Mouse (Mus musculus): ENCODE measurements around the gene Il10rb. TPM values are rescaled to one million over a fixed set of nuclear protein-coding genes. Genes with fewer than 3 reads are reported as not detected.

The Il10rb gene
- polyA plus RNA-seq (2015; fragmentation: Nextera tagmentation; extraction: Ambion mirVana) = 12.2 and 16.4 TPM in 2 replicates

DNA sequence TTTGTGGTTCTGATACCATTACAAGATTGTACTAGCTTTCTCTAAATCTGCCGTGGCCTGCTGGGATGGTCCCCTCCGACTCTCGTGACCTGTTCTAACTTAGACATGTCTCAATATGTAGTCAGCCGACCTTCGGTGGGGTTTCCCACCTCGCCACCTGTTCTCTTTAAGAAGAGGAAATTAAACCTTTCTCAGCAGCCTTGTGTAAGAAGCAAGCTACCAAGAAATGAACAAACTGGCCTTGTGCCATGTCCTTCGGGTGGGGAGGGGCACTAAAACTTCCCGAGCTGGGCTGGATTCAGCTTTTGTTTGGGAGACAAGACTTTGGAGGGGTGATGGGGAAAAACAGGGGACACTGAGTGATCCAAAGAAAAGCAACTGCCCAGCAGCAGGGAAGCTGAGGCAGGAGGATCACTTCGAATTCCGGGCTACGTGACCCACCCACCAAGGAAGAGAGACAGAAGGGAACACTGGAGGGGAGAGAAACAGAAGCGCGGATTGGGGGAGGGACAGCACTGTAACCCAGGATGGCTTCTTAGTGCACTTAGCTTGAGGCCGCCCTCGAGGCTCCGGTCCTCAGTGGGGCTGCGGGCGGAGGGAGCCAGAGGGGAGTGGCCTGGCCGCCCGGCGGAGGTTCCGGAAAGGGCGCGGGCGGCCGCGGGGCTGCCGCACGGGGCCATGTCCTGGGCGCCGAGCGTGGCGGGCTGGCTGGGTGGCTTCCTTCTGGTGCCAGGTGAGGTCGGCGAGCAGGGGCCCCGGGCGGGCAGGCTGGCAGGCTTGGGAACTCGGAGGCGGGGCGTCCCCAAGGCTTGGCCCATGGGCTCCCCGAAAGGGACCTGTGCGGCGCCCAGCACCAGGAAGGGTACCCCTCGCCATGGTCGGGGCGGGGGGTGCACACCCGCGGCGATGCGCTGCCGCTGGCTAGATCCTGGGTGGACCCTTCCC, at the start of gene Il10rb:
Gene Il10rb (plus strand): TSS at position 525 of the 945 bp plus-strand sequence.
- peak within 1 kb of the TSS; percentile 99 for H3K4me2 ChIP-seq
- WGBS = 5% methylated on average over 51 of the region's 51 CpGs
- H3K9ac ChIP-seq = peak within 1 kb of the TSS; percentile 70
- H3K36me3 ChIP-seq = peaks cover 7% of the 10 kb centered on the region; the same call in 1 of the 2 replicates
- H3K9me3 ChIP-seq = no peaks in the 10 kb centered on the region
- peak within 1 kb of the TSS; percentile 58 for H3K27ac ChIP-seq (replicated peaks)
- peak; percentile 75 for ATAC-seq (ENCODE audit: low FRiP score, low read depth)
- peak within 1 kb of the TSS; percentile 63 for H3K4me3 ChIP-seq
- peaks cover 15% of the 10 kb centered on the region for H3K4me1 ChIP-seq (replicated peaks)
- H3K27me3 ChIP-seq = no peaks in the 10 kb centered on the region

DNA sequence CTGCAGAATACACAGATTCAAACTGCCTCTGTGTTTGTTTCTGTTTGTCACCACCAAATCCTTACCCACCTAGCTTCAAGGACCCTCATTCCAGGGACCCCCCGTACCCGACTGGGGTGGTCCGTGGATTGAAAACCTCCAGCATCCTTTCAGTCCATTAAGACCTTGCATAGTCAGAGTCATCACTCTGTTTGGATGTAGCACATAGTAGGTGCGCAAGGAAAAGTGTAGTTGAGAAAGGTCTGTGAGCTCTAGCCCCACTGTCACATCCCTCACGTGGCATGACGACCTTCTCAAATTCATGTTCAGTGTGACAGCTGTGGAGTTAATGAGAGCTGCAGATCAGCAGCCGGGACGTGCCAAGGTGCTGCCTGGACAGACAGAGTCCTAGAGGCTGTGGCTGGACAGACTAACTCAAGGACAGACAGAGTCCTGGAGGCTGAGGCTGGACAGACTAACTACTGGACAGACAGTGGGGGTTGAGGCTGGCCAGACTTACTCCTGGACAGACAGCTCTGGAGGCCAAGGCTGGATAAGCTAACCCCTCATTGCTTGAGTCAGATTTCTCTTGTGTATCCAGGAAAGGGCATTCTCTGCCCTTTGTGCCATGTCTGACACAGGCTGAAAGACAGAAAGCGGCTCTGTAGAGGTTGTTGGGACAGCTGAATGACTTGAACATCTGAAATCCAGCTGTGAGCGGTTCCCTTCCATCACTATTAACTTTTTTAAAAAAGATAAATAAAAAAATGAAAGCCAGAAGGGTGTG, 49.0 kb upstream of the Il10rb start:
- no peaks in the 10 kb centered on the region for H3K36me3 ChIP-seq
- H3K4me3 ChIP-seq = no peak overlapping the region
- H3K9me3 ChIP-seq = no peaks in the 10 kb centered on the region
- 78% methylated on average over 10 of the region's 10 CpGs for WGBS
- H3K4me1 ChIP-seq (replicated peaks) = 0 out of 2 replicates have a peak, but pooled peaks cover under 1% of the 10 kb centered on the region
- peaks cover 31% of the 10 kb centered on the region for H3K27me3 ChIP-seq
- H3K4me2 ChIP-seq = no peak overlapping the region
- H3K27ac ChIP-seq (replicated peaks) = no peak overlapping the region
- no peak for ATAC-seq (ENCODE audit: low FRiP score, low read depth)
- no peak overlapping the region for H3K9ac ChIP-seq

DNA sequence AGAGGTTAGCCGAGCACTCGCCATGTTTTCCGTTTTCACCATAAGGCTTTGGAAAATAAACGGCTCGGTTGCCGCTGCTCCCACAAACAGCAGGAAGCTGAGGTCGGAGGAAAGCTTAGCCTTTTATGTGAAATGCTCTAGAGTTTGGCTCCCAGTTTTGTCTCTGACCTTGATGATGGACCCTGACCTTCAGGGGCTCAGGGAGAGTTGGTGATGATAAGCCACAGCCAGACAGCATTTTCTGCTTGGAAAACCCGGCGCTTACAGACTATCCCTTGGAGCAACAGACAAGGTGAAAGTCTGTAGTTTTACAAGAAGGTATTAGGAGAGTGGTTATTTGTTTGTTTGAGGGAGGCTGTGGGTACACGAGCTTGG, 48.5 kb upstream of the Il10rb start:
- no peak overlapping the region for H3K27ac ChIP-seq (replicated peaks)
- H3K4me2 ChIP-seq = no peak overlapping the region
- no peak for ATAC-seq (ENCODE audit: low FRiP score, low read depth)
- no peak overlapping the region for H3K4me3 ChIP-seq
- H3K36me3 ChIP-seq = no peaks in the 10 kb centered on the region
- H3K27me3 ChIP-seq = peaks cover 28% of the 10 kb centered on the region
- H3K9me3 ChIP-seq = no peaks in the 10 kb centered on the region
- no peak overlapping the region for H3K9ac ChIP-seq
- WGBS = 57% methylated on average over 10 of the region's 10 CpGs
- H3K4me1 ChIP-seq (replicated peaks) = 0 out of 2 replicates have a peak, but pooled peaks cover 1% of the 10 kb centered on the region

DNA sequence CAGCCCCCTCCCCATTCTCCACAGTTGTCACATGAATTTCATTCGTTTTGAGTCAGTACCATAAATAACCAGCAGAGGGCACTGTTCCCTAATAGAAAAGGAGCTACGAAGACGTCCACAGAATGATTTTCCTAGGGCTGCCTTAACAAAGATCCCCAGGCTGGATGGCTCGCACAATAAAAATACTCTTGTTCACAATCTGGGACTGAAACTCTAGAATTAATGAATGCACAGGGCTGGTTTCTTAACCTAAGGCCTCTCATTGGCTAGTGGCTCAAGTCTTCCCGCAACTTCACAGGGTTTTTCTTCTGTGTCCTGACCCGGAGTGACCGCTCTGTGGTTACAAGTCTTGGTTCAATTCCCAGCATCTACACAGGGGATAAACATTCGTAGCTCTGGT, 47.4 kb upstream of the Il10rb start:
- Histone ChIP-seq H3K27ac (replicated peaks) (no peak overlapping the region), H3K36me3 (no peaks in the 10 kb centered on the region), H3K27me3 (peaks cover 18% of the 10 kb centered on the region), H3K4me1 (replicated peaks) (0 out of 2 replicates have a peak, but pooled peaks cover 3% of the 10 kb centered on the region), H3K9me3 (no peaks in the 10 kb centered on the region), H3K4me2 (no peak overlapping the region), H3K4me3 (no peak overlapping the region), H3K9ac (no peak overlapping the region)
- WGBS = 37% methylated on average over 8 of the region's 8 CpGs
- ATAC-seq (ENCODE audit: low FRiP score, low read depth) = no peak

DNA sequence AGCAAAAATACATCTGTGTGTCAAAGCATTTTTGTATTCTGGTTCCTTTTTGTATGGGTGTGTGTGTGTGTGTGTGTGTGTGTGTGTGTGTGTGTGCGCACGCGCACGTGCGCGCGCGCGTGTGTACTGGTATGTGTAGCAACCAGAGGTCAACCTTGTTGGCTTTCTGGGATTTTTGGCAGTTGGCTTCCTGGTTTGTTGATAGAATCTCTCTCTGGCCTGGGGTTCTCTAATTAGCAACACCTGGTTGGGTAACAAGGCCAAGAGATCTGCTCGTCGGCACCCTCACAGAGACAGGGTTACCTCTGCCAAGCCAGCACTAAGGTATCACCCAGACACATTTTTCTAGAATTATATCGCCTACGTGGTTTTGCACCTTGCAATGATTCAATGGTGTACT, 46.4 kb upstream of the Il10rb start:
- H3K9me3 ChIP-seq = no peaks in the 10 kb centered on the region
- ATAC-seq (ENCODE audit: low FRiP score, low read depth) = no peak
- H3K9ac ChIP-seq = no peak overlapping the region
- H3K27me3 ChIP-seq = peaks cover 11% of the 10 kb centered on the region
- WGBS = 93% methylated on average over 13 of the region's 13 CpGs
- 0 out of 2 replicates have a peak, but pooled peaks cover 3% of the 10 kb centered on the region for H3K4me1 ChIP-seq (replicated peaks)
- H3K4me2 ChIP-seq = no peak overlapping the region
- H3K36me3 ChIP-seq = no peaks in the 10 kb centered on the region
- H3K27ac ChIP-seq (replicated peaks) = no peak overlapping the region
- H3K4me3 ChIP-seq = no peak overlapping the region

DNA sequence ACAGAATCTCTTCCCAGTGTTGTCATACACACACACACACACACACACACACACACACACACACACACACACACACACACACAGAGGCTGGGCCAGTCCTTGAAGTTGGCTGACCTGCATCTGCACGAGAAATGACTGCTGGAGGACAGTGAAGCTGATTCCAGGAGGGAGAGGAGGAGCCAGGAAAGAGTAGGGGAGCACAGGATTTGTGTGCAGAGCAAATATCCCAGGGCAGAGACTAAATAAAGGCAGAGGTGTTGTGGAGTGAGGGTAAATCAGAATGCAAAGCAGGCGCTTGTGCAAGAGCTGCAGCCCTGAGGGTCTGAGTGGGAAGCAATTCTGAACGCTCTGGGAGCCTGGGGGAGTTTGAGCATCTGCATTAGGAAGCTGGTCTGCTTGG, 45.8 kb upstream of the Il10rb start:
- H3K4me2 ChIP-seq = no peak overlapping the region
- no peaks in the 10 kb centered on the region for H3K9me3 ChIP-seq
- ATAC-seq (ENCODE audit: low FRiP score, low read depth) = no peak
- 64% methylated on average over 3 of the region's 3 CpGs for WGBS
- H3K4me3 ChIP-seq = no peak overlapping the region
- no peak overlapping the region for H3K9ac ChIP-seq
- no peaks in the 10 kb centered on the region for H3K36me3 ChIP-seq
- 0 out of 2 replicates have a peak, but pooled peaks cover 3% of the 10 kb centered on the region for H3K4me1 ChIP-seq (replicated peaks)
- no peak overlapping the region for H3K27ac ChIP-seq (replicated peaks)
- peaks cover 6% of the 10 kb centered on the region for H3K27me3 ChIP-seq

DNA sequence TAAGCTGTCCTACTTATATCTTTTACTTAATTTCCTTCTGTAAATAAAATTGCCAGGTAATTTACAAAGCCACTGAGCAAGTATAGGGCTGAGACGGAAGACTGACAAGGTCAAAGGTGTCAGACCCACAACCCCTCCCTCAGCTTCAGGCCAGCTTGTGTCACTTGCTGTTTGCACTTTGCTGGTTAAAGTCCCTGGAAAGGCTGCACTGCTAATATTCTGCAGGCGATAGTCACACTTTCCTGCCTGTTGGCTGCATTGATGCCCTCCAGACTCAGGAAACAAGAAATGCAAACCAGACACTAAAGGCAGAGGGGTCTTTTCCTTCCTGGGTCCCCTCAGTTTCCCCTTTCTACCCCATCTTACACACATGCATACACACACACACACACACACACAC, 44.0 kb upstream of the Il10rb start:
- H3K27ac ChIP-seq (replicated peaks) = no peak overlapping the region
- no peak overlapping the region for H3K9ac ChIP-seq
- no peak overlapping the region for H3K4me2 ChIP-seq
- ATAC-seq (ENCODE audit: low FRiP score, low read depth) = no peak
- H3K36me3 ChIP-seq = no peaks in the 10 kb centered on the region
- no peaks in the 10 kb centered on the region for H3K9me3 ChIP-seq
- WGBS = 79% methylated on average over 2 of the region's 2 CpGs
- no peaks in the 10 kb centered on the region for H3K27me3 ChIP-seq
- no peak overlapping the region for H3K4me3 ChIP-seq
- H3K4me1 ChIP-seq (replicated peaks) = 0 out of 2 replicates have a peak, but pooled peaks cover 3% of the 10 kb centered on the region

DNA sequence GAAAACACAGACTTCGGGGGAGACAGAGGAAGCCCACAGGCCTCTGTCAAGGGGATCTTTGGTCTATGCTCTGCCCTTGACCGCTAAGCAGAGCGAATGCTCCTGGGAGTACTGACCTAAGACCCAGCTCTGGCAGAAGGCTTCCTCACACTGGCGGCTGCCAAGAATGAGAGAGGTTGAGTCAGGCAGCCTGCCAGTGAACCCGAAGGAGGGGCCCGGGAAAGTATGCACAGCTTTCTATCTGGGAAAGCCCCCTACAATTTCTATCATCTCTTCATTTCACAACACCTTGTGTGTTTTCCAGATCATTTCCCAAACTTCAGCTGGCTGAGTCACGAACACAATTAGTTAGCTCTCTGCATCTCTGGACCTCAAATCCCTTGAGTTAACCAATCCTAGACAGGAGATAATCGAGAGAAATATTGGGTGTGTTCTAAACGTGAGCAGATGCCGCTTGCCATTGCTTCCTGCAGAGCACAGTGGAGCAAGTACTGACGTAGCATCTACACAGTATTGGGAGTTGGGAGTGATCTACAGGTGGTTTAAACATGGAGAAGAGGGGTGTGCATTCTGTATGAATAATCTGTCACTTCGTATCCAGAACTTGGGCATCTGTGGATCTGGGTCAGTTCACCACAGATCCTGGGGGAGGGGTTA, 43.2 kb upstream of the Il10rb start:
- no peaks in the 10 kb centered on the region for H3K9me3 ChIP-seq
- H3K4me2 ChIP-seq = no peak overlapping the region
- no peak overlapping the region for H3K4me3 ChIP-seq
- H3K4me1 ChIP-seq (replicated peaks) = 0 out of 2 replicates have a peak, but pooled peaks cover 3% of the 10 kb centered on the region
- H3K27me3 ChIP-seq = no peaks in the 10 kb centered on the region
- 0 out of 2 replicates have a peak overlapping the region, but pooled peaks have one; percentile 28 for H3K27ac ChIP-seq (replicated peaks)
- H3K9ac ChIP-seq = no peak overlapping the region
- ATAC-seq (ENCODE audit: low FRiP score, low read depth) = no peak
- 63% methylated on average over 12 of the region's 12 CpGs for WGBS
- H3K36me3 ChIP-seq = no peaks in the 10 kb centered on the region

DNA sequence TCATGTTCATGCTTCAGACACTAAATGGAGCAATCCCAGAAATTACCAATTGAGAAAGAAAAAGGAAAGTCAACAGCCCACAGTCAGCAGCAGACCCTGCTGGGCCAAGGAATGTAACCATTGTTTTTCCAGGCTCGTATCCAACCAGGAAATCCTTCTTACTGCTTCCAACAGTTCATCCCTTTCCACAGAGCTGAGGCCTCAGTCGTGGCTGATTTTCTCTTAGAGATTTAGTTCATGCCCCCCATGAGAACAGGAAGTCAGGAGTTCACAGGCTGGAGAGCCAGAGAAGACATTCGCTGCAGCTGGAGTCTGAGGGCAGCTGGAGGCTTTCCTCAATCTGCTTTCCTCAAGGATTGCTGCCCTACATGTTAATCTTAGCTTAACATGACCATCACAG, 42.5 kb upstream of the Il10rb start:
- Histone ChIP-seq H3K9me3 (no peaks in the 10 kb centered on the region), H3K27ac (replicated peaks) (0 out of 2 replicates have a peak overlapping the region, but pooled peaks have one; percentile 28), H3K27me3 (no peaks in the 10 kb centered on the region), H3K4me2 (no peak overlapping the region), H3K9ac (no peak overlapping the region), H3K36me3 (no peaks in the 10 kb centered on the region), H3K4me1 (replicated peaks) (0 out of 2 replicates have a peak, but pooled peaks cover 3% of the 10 kb centered on the region), H3K4me3 (no peak overlapping the region)
- WGBS = 36% methylated on average over 3 of the region's 3 CpGs
- ATAC-seq (ENCODE audit: low FRiP score, low read depth) = no peak

DNA sequence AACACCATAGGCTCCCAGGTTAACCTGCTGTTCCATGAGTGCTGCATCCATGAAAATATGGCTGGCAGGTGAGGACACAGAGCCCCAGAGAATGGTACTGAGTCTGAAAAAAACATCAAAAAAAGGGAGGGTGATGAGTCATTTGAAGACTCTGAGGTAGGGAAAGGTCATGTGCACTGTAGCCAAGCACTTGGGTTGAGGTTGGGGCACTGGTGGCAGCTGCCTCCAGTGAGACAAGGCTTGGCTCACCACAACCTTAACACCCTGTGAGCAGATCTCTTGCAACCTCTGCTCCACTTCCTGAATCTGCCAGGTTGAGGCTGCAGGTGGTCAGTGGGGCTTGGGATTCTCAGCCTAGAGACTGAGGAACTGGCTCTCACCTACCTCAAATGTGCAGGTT, 39.4 kb upstream of the Il10rb start:
- no peak overlapping the region for H3K27ac ChIP-seq (replicated peaks)

DNA sequence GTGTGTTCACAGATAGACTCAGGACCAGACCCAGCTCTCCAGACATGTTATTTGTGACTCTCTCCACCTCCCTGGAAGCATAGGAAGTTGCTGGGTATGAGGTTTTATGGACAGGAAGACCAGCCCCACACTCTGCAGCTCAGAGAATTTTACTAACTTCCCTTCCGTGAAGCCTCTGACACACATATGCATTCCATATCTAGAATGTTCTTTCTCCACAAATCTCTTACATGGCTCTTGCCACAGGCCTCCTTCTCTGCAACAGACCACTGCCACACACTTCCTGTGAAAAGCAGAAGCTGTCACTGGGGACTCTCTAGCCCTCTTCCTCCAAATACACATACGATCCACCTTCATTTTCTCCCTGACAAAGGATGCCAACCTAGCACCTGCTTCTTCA, 38.9 kb upstream of the Il10rb start:
- H3K4me1 ChIP-seq (replicated peaks) = 0 out of 2 replicates have a peak, but pooled peaks cover 6% of the 10 kb centered on the region
- no peak overlapping the region for H3K4me2 ChIP-seq
- no peaks in the 10 kb centered on the region for H3K27me3 ChIP-seq
- H3K9me3 ChIP-seq = no peaks in the 10 kb centered on the region
- no peak for ATAC-seq (ENCODE audit: low FRiP score, low read depth)
- H3K4me3 ChIP-seq = no peak overlapping the region
- WGBS = 89% methylated on average over 2 of the region's 2 CpGs
- H3K27ac ChIP-seq (replicated peaks) = no peak overlapping the region
- no peak overlapping the region for H3K9ac ChIP-seq
- H3K36me3 ChIP-seq = no peaks in the 10 kb centered on the region

More for the DNA sequence above, 39.4 kb upstream of the Il10rb start:
- Histone ChIP-seq H3K36me3 (no peaks in the 10 kb centered on the region), H3K9ac (no peak overlapping the region), H3K4me1 (replicated peaks) (0 out of 2 replicates have a peak, but pooled peaks cover 4% of the 10 kb centered on the region), H3K27me3 (no peaks in the 10 kb centered on the region), H3K4me2 (no peak overlapping the region), H3K9me3 (no peaks in the 10 kb centered on the region), H3K4me3 (no peak overlapping the region)
- no peak for ATAC-seq (ENCODE audit: low FRiP score, low read depth)
